Comparison of ENCODE assay signal across 8 mouse cellular contexts in genomic region chr5:23433720-23434597, GRCm38 (mm10). TPM values are rescaled to one million over a fixed set of nuclear protein-coding genes. Genes with fewer than 3 reads are reported as not detected.
DNase-seq lines count a peak whose midpoint lies in the region; ATAC-seq lines count a peak whose summit lies in the region.

Gene Kmt2e (plus strand): TSS chr5:23434441.

- H3K9ac ChIP-seq in hindbrain, embryonic 12.5 days, result peak within 1 kb of the TSS; percentile 100

- peak within 1 kb of the TSS; percentile 96 for H3K4me3 ChIP-seq in hindbrain, embryonic 12.5 days

- no peaks in the 10 kb centered on the region for H3K9me3 ChIP-seq in hindbrain, embryonic 12.5 days (replicated peaks)

- ATAC-seq in hindbrain, embryonic 12.5 days (ENCODE audit: low FRiP score), result peak; percentile 79

- H3K36me3 ChIP-seq in hindbrain, embryonic 12.5 days, result no peaks in the 10 kb centered on the region

- peak; percentile 89 for DNase-seq in R1 (ENCODE audit: low read depth, low spot score)
- peak; percentile 96 to 97 for DNase-seq in cerebellum, postnatal 14 days
- peak; percentile 90 to 92 for DNase-seq in frontal cortex, postnatal 14 days (ENCODE audit: low spot score in 2 of 2)
- DNase-seq in layer of hippocampus, postnatal 25 days (ENCODE audit: extremely low spot score in 1 of 2, low spot score in 1 of 2), result peak; percentile 83 to 92
- DNase-seq in lung, postnatal 14 days, result peak; percentile 94
- DNase-seq in ovary, postnatal 36 days (ENCODE audit: low spot score), result peak; percentile 91
- peak; percentile 95 for DNase-seq in thymus, postnatal 14 days

- H3K4me1 ChIP-seq in hindbrain, embryonic 12.5 days, result peaks cover 14% of the 10 kb centered on the region

- peak within 1 kb of the TSS; percentile 79 for H3K4me2 ChIP-seq in hindbrain, embryonic 12.5 days (replicated peaks)

- WGBS in hindbrain, embryonic 12.5 days, result under 1% methylated on average over 62 of the region's 85 CpGs

- no peaks in the 10 kb centered on the region for H3K27me3 ChIP-seq in hindbrain, embryonic 12.5 days

- H3K27ac ChIP-seq in hindbrain, embryonic 12.5 days, result peak within 1 kb of the TSS; percentile 100

RNA-seq across cellular contexts. Expression of gene Kmt2e, which starts in this region (rescaled TPM):
- polyA plus RNA-seq in hindbrain, embryonic 12.5 days (2016; fragmentation: Nextera tagmentation; extraction: Ambion mirVana), result 145 and 152 TPM in 2 replicates
- 100 to 1,000 TPM in 1 of 2 experiments, 10 to 100 TPM in 1; 80.8 to 102 TPM for total RNA-seq in layer of hippocampus, postnatal 25 days (2021)

Comparison
In these comparisons a context has a peak if more than half of its experiments do, and no peak if none do; other contexts are left out.
1. Peak in every context shown above with its lines: DNase-seq, ATAC-seq, H3K4me3 ChIP-seq and H3K27ac ChIP-seq.